Mouse (Mus musculus) neural tube, embryonic 15.5 days (tissue): ENCODE measurements at regions not wholly inside any gene's neighbourhood (a gene's known extent, or its start where the extent isn't known, plus 50 kb on each side); places are given as distances from the start of the nearest gene placed in this dataset.

Experiments used
- ATAC-seq: fragments of 200-750 bp; cut with Nextera tagmentation; 2 replicates; pipeline ENCODE4 v1.8.0; 2017; ENCODE audit warnings: mild to moderate bottlenecking, moderate TSS enrichment, moderate library complexity; ENCODE audit not compliant: low FRiP score
- H3K27ac ChIP-seq: fragments of 300-500 bp; sonication (generic); replicated peaks from 2 replicates; pipeline ENCODE4 v1.5.1; 2015; ENCODE audit warnings: mild to moderate bottlenecking, inconsistent platforms
- H3K27me3 ChIP-seq: fragments of 300-500 bp; sonication (generic); replicated peaks from 2 replicates; pipeline ENCODE4 v1.6.1; 2015; ENCODE audit warnings: inconsistent platforms
- H3K36me3 ChIP-seq: fragments of 300-500 bp; sonication (generic); 2 replicates; pipeline ENCODE4 v1.6.1; 2015; ENCODE audit warnings: inconsistent platforms
- H3K4me1 ChIP-seq: fragments of 300-500 bp; sonication (generic); 2 replicates; pipeline ENCODE4 v1.6.1; 2015; ENCODE audit warnings: inconsistent platforms
- H3K4me2 ChIP-seq: fragments of 300-500 bp; sonication (generic); 2 replicates; pipeline ENCODE4 v1.6.1; 2015; ENCODE audit warnings: inconsistent platforms, mild to moderate bottlenecking, moderate library complexity
- H3K4me3 ChIP-seq: fragments of 300-500 bp; sonication (generic); replicated peaks from 2 replicates; pipeline ENCODE4 v1.5.1; 2015; ENCODE audit warnings: mild to moderate bottlenecking, inconsistent platforms
- H3K9ac ChIP-seq: fragments of 300-500 bp; sonication (generic); replicated peaks from 2 replicates; pipeline ENCODE4 v1.6.1; 2015; ENCODE audit warnings: mild to moderate bottlenecking, inconsistent platforms
- H3K9me3 ChIP-seq: fragments of 300-500 bp; sonication (generic); replicated peaks from 2 replicates; pipeline ENCODE4 v1.6.1; 2016; ENCODE audit warnings: inconsistent platforms
- WGBS: fragments of 180-500 bp; shearing (Covaris S2); methylation state at CpG from one replicate; pipeline ENCODE4 v1.1.7; 2015; ENCODE audit warnings: mixed read lengths; 5-methylcytosine and 5-hydroxymethylcytosine counted together

DNA sequence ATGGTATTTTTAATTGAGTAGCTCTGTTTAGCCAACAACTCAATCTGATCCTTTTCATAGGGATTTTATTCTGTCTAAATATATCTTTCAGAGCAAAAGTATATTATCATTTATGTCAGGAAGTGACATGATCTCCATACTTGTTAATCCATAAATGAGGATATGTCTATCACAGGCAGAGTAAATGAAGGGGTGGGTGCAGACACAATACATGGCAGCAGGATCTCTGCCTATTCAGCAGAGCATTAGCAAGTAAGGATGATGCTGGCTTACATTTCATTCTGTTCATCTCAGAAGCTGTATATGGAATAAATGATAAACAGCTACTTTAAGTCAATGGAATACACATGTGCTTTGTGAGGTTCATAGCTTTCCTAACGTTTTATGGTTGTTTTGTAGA, 786.2 kb upstream of the Zeb2 start:
- Histone ChIP-seq H3K9ac (no peak overlapping the region), H3K36me3 (no peaks in the 10 kb centered on the region), H3K27me3 (no peaks in the 10 kb centered on the region), H3K4me1 (no peaks in the 10 kb centered on the region), H3K27ac (no peak overlapping the region), H3K9me3 (no peaks in the 10 kb centered on the region), H3K4me2 (no peak overlapping the region), H3K4me3 (no peak overlapping the region)
- ATAC-seq: no peak
- WGBS: 90% methylated on average over 1 of the region's 1 CpGs

DNA sequence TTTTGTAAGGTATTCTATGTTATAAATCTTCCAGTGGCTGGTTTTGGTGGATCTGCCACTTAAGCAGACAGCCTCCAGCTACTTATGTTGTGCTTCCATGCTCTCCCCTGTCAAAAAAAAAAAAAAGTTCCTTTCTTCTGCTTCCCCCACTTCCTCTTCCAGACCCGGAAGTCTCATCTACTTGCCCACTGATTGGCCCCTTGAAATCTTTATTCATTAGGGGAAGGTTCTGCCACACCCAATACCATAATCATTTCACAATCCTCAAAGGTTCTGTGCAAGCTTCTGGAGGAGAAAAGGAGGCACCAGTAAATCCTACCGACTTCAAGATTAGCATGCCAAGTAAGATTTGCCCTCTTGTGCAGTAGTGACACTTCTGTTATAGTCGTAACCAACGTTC, 784.7 kb upstream of the Zeb2 start:
- Histone ChIP-seq H3K27me3 (no peaks in the 10 kb centered on the region), H3K9me3 (no peaks in the 10 kb centered on the region), H3K4me1 (no peaks in the 10 kb centered on the region), H3K9ac (no peak overlapping the region), H3K36me3 (no peaks in the 10 kb centered on the region), H3K4me3 (no peak overlapping the region), H3K4me2 (no peak overlapping the region), H3K27ac (no peak overlapping the region)
- no peak for ATAC-seq
- 96% methylated on average over 4 of the region's 4 CpGs for WGBS

DNA sequence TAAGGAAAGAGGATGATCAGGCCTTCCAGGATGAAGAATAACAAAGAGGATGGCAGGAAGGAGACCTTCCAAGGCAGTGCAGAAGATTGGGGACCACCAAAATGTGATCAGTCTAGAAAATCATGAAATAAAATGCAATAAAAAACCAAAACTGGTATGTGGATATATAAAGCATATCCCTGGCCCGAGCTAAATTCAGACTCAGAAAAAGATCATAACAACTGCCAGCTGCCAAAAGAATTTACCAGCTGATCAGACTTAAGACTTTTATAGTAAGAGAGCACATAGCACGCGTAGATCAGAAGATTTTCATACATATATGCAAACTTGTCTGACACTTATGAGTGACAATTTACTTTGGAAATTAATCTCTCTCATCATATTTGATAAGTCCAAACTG, 767.5 kb upstream of the Zeb2 start:
- Histone ChIP-seq H3K27ac (no peak overlapping the region), H3K4me1 (no peaks in the 10 kb centered on the region), H3K4me2 (no peak overlapping the region), H3K27me3 (no peaks in the 10 kb centered on the region), H3K9ac (no peak overlapping the region), H3K36me3 (no peaks in the 10 kb centered on the region), H3K9me3 (no peaks in the 10 kb centered on the region), H3K4me3 (no peak overlapping the region)
- ATAC-seq: no peak
- WGBS: 92% methylated on average over 3 of the region's 3 CpGs

DNA sequence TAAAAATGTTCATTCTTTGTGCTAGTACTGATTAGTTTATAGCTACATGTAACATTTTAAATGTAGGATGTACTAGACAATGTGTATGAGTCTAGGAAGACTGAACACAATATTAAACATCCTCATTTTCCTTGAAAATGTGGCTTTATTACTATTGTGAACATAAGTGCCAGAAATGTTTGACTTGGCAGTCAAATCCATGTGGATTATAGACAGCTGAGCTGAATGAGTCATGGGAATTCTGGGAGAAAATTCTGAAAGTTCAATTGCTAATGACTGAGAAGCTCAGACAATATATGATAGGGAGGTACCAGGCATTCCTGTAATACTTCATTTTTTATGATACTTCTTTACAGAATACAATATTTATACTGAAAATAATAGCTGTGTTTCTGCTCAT, 761.5 kb upstream of the Zeb2 start:
- ATAC-seq: no peak
- H3K4me1 ChIP-seq: no peaks in the 10 kb centered on the region
- no peak overlapping the region for H3K9ac ChIP-seq
- H3K27ac ChIP-seq: no peak overlapping the region
- no peak overlapping the region for H3K4me2 ChIP-seq
- no peaks in the 10 kb centered on the region for H3K36me3 ChIP-seq
- no peak overlapping the region for H3K4me3 ChIP-seq
- no peaks in the 10 kb centered on the region for H3K9me3 ChIP-seq
- H3K27me3 ChIP-seq: no peaks in the 10 kb centered on the region

DNA sequence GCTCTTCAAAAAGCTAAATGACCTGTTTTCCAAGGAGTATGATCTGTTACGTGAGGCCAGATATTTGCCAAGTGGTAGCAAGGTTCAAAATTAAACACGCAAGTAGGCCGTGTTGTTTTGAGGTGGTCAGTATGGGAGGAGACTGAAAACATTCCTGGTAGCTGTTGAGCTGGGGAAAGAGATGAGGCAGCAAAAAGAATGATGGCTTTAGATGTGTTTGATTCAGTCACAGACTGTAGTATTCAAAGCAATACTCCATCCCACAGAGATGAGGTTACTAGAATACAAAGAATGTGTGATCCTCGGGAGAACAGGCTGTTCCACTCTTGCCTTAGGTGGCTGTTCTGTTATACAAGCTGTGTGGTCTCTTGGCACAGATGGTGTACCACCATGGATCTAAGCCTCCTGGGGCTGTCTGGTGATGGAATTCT, 742.7 kb upstream of the Zeb2 start:
- Histone ChIP-seq H3K9me3 (no peaks in the 10 kb centered on the region), H3K4me1 (no peaks in the 10 kb centered on the region), H3K4me3 (no peak overlapping the region), H3K36me3 (no peaks in the 10 kb centered on the region), H3K27me3 (no peaks in the 10 kb centered on the region), H3K27ac (no peak overlapping the region), H3K9ac (no peak overlapping the region), H3K4me2 (no peak overlapping the region)
- ATAC-seq: no peak
- WGBS: 89% methylated on average over 4 of the region's 4 CpGs

DNA sequence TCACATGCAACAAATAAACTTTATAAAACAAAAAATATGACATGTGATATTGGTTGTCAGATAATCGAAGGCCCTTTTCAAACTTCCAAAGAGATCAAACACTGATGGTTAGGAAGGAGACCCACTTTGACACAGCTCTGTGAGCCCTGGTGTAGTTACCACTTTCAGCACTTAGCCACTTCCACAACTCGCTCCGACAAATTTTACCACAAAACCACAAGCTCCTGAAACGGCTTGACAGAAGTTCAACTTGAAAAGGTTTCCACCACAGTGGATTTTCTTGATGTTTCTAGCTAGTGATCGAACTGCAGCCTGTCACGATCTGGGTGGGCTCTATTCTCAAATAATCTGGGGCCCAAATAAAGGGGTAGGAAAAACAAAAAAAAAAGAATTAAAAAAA, 742.2 kb upstream of the Zeb2 start:
- no peaks in the 10 kb centered on the region for H3K36me3 ChIP-seq

GRCm38 (mm10) chr2:45850018-45850605, 732.9 kb upstream of the Zeb2 start:
- 89% methylated on average over 6 of the region's 6 CpGs for WGBS
- ATAC-seq: no peak

More for the DNA sequence above, 742.2 kb upstream of the Zeb2 start:
- Histone ChIP-seq H3K9ac (no peak overlapping the region), H3K27ac (no peak overlapping the region), H3K4me3 (no peak overlapping the region), H3K4me1 (no peaks in the 10 kb centered on the region), H3K27me3 (no peaks in the 10 kb centered on the region), H3K4me2 (no peak overlapping the region), H3K9me3 (no peaks in the 10 kb centered on the region)
- ATAC-seq: no peak
- WGBS: 91% methylated on average over 6 of the region's 6 CpGs

GRCm38 (mm10) chr2:45840389-45840788, 723.2 kb upstream of the Zeb2 start:
- Histone ChIP-seq H3K36me3 (no peaks in the 10 kb centered on the region), H3K9ac (no peak overlapping the region), H3K4me2 (no peak overlapping the region), H3K27ac (no peak overlapping the region), H3K9me3 (no peaks in the 10 kb centered on the region), H3K27me3 (no peaks in the 10 kb centered on the region), H3K4me3 (no peak overlapping the region), H3K4me1 (no peaks in the 10 kb centered on the region)
- no peak for ATAC-seq

More at GRCm38 (mm10) chr2:45850018-45850605, 732.9 kb upstream of the Zeb2 start:
- no peak overlapping the region for H3K4me2 ChIP-seq
- no peaks in the 10 kb centered on the region for H3K36me3 ChIP-seq
- no peak overlapping the region for H3K9ac ChIP-seq
- H3K9me3 ChIP-seq: 0 out of 2 replicates have a peak, but pooled peaks cover 3% of the 10 kb centered on the region
- H3K4me1 ChIP-seq: no peaks in the 10 kb centered on the region
- no peak overlapping the region for H3K27ac ChIP-seq
- no peak overlapping the region for H3K4me3 ChIP-seq
- no peaks in the 10 kb centered on the region for H3K27me3 ChIP-seq

GRCm38 (mm10) chr2:45836546-45837221, 719.5 kb upstream of the Zeb2 start:
- WGBS: 73% methylated on average over 6 of the region's 6 CpGs
- no peak overlapping the region for H3K4me3 ChIP-seq
- no peak for ATAC-seq

DNA sequence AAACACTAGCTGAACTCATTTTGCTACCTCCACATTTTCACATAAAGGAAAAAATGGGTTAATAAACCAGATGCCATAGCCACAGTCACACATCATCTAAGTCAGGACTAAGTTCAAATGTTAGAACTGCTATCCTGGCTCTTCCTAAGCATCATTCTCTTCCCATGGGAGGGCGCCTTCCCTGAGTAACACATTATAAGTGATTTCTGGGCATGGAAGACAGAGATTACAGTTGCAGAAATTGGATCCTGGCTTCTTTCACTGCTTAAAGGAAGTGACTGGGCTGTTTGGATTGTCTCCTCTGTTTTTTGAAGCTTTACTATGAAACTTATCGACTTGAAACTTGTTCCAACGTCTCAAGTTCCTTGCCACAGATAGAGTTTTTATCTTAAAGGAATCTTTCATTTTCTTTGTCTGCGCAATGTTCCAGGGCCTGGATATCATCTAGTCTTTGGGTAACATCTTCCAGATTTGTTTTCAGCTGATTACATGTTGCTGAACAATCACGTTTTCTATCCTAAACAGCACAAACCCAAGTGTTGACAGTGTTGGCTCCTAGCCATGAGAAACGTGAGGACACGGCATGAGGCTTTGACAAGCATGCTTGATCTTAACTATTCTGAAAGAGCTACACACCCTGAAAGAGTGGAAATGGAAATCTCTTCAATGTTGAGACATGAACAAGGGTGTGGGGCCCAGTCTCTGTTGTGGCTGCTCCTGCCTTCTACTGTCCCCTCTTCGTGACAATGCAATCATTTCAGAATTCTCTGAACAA, 700.9 kb upstream of the Zeb2 start:
- H3K4me3 ChIP-seq: no peak overlapping the region

More at GRCm38 (mm10) chr2:45836546-45837221, 719.5 kb upstream of the Zeb2 start:
- no peak overlapping the region for H3K27ac ChIP-seq
- no peaks in the 10 kb centered on the region for H3K36me3 ChIP-seq
- no peaks in the 10 kb centered on the region for H3K27me3 ChIP-seq
- no peaks in the 10 kb centered on the region for H3K4me1 ChIP-seq
- H3K4me2 ChIP-seq: no peak overlapping the region
- no peak overlapping the region for H3K9ac ChIP-seq
- H3K9me3 ChIP-seq: no peaks in the 10 kb centered on the region

DNA sequence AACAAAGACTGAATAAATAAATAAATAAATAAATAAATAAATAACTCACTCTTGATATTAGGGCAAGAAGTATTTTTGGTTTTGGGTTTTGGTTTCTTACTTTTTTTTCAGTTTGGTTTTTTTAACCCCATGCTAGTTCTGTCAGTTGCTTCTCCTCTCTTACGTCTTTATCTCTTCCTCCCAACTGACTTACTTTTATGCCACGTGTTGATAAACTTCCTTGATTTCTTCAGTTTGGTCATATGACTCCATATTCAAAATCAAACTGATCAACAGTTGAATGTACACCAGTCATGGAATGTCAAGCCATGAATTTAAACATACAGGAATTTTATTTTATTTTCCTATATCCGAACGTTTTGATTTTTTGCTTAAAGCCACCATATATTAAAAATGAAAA, 697.5 kb upstream of the Zeb2 start:
- no peak for ATAC-seq
- H3K9me3 ChIP-seq: no peaks in the 10 kb centered on the region
- no peak overlapping the region for H3K4me2 ChIP-seq
- H3K27ac ChIP-seq: no peak overlapping the region
- no peaks in the 10 kb centered on the region for H3K27me3 ChIP-seq
- no peak overlapping the region for H3K9ac ChIP-seq
- WGBS: 95% methylated on average over 4 of the region's 4 CpGs
- H3K36me3 ChIP-seq: no peaks in the 10 kb centered on the region
- H3K4me1 ChIP-seq: no peaks in the 10 kb centered on the region
- H3K4me3 ChIP-seq: no peak overlapping the region

More for the DNA sequence above, 700.9 kb upstream of the Zeb2 start:
- Histone ChIP-seq H3K36me3 (no peaks in the 10 kb centered on the region), H3K4me2 (no peak overlapping the region), H3K27ac (no peak overlapping the region), H3K27me3 (no peaks in the 10 kb centered on the region), H3K9me3 (no peaks in the 10 kb centered on the region), H3K4me1 (no peaks in the 10 kb centered on the region), H3K9ac (no peak overlapping the region)
- no peak for ATAC-seq
- 88% methylated on average over 8 of the region's 8 CpGs for WGBS

DNA sequence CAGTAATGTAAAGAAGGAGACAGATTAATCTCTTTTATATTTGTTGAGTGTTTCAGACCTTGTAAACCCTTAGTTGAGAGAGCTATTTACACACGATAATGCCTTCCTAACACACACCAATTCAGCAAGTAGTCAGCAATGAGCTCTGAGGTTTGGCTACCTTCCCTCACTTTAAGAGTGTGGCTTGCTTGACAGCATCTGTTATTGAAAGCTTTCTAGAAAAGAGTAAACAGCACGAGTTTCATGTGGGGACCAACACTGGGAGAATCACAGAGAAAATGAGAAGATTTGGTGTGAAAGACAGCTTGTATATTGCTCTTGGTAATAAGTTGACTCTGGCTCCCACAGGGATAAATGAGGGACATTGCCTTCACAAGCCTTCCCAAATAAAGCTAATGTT, 688.1 kb upstream of the Zeb2 start:
- H3K27ac ChIP-seq: no peak overlapping the region
- no peak for ATAC-seq
- WGBS: 70% methylated on average over 2 of the region's 2 CpGs

More for the DNA sequence above, 688.1 kb upstream of the Zeb2 start:
- no peak overlapping the region for H3K4me3 ChIP-seq
- H3K36me3 ChIP-seq: no peaks in the 10 kb centered on the region
- no peaks in the 10 kb centered on the region for H3K9me3 ChIP-seq
- H3K9ac ChIP-seq: no peak overlapping the region
- H3K4me1 ChIP-seq: no peaks in the 10 kb centered on the region
- H3K4me2 ChIP-seq: no peak overlapping the region
- no peaks in the 10 kb centered on the region for H3K27me3 ChIP-seq
